Mouse (Mus musculus) hindbrain, embryonic 15.5 days (tissue): ENCODE measurements around the gene Evi5. TPM values are rescaled to one million over a fixed set of nuclear protein-coding genes. Genes with fewer than 3 reads are reported as not detected.

Source experiments
- ATAC-seq: fragments of 200-750 bp; cut with Nextera tagmentation; 2 replicates; pipeline ENCODE4 v1.8.0; 2017; ENCODE audit warnings: low read depth, moderate number of reproducible peaks, moderate TSS enrichment; ENCODE audit not compliant: low FRiP score
- H3K27ac ChIP-seq: fragments of 300-500 bp; sonication (generic); replicated peaks from 2 replicates; pipeline ENCODE4 v1.5.1; 2015; ENCODE audit warnings: mild to moderate bottlenecking, inconsistent platforms
- H3K27me3 ChIP-seq: fragments of 300-500 bp; sonication (generic); 2 replicates; pipeline ENCODE4 v1.6.1; 2015; ENCODE audit warnings: control low read depth, inconsistent platforms
- H3K36me3 ChIP-seq: fragments of 300-500 bp; sonication (generic); 2 replicates; pipeline ENCODE4 v1.6.1; 2015; ENCODE audit warnings: control low read depth, inconsistent platforms
- H3K4me1 ChIP-seq: fragments of 300-500 bp; sonication (generic); replicated peaks from 2 replicates; pipeline ENCODE4 v1.6.1; 2015; ENCODE audit warnings: control low read depth, inconsistent platforms
- H3K4me2 ChIP-seq: fragments of 300-500 bp; sonication (generic); 2 replicates; pipeline ENCODE4 v1.6.1; 2015; ENCODE audit warnings: moderate library complexity, mild to moderate bottlenecking, inconsistent platforms
- H3K4me3 ChIP-seq: fragments of 300-500 bp; sonication (generic); 2 replicates; pipeline ENCODE4 v1.5.1; 2015; ENCODE audit warnings: mild to moderate bottlenecking, inconsistent platforms
- H3K9ac ChIP-seq: fragments of 300-500 bp; sonication (generic); 2 replicates; pipeline ENCODE4 v1.6.1; 2015; ENCODE audit warnings: inconsistent platforms
- H3K9me3 ChIP-seq: fragments of 300-500 bp; sonication (generic); 2 replicates; pipeline ENCODE4 v1.6.1; 2016; ENCODE audit warnings: control low read depth, inconsistent platforms
- WGBS: fragments of 180-500 bp; shearing (Covaris S2); methylation state at CpG from one replicate; pipeline ENCODE4 v1.1.7; 2015; 5-methylcytosine and 5-hydroxymethylcytosine counted together
- polyA plus RNA-seq: library from polyadenylated mRNA; unstranded; fragments of >200 nt; fragmentation: Nextera tagmentation; extraction: Ambion mirVana; gene quantifications from 2 replicates; pipeline ENCODE4 v1.2.1, GENCODE M21; 2015

The Evi5 gene
- polyA plus RNA-seq, 1 experiment from 2014 or later = 54.8 TPM

DNA sequence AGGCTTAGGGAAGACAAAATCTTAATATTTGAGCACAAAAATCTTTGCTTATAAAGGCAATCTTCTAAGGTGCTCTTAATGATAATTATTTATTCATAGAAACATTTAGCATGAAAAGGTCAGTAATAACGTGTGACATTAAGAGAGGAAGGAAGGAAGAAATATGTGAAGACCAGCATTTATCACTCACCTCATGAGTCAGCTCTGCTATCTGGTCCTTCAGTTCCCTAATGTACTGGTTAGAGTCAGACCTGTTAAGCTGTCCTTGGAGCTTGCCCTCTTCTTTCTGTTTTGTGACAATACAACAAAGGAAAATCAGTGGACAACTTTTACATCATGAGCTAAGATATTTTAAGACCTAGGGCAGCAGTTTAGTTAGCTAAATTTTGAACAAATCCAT lies 110.4 kb downstream of the Evi5 start:
- Histone ChIP-seq H3K27me3 (no peaks in the 10 kb centered on the region), H3K27ac (no peak overlapping the region), H3K36me3 (no peaks in the 10 kb centered on the region; the same call in 1 of the 2 replicates), H3K4me2 (no peak overlapping the region), H3K4me1 (no peaks in the 10 kb centered on the region), H3K9ac (no peak overlapping the region), H3K4me3 (no peak overlapping the region), H3K9me3 (no peaks in the 10 kb centered on the region)
- no peak for ATAC-seq
- 88% methylated on average over 1 of the region's 1 CpGs for WGBS

DNA sequence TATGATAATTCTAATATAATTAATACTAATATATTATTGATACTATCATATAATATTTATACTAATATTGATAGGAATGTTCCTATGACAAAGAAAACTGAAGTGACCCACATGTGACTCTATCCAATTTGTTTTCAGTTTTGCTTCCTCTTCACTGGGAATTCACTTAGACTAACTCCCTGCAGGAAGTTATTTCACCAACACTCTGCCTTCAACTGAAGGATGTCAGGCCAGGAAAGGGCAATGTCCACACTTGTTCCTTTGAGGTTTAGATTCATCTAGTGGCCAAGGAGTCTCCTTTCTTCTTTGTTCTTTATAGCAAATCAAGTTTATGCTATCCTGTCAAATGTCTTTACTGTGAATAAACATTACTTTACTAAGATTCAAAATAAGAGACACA lies 111.2 kb downstream of the Evi5 start:
- Histone ChIP-seq H3K9me3 (no peaks in the 10 kb centered on the region), H3K4me1 (no peaks in the 10 kb centered on the region), H3K27ac (no peak overlapping the region), H3K27me3 (no peaks in the 10 kb centered on the region), H3K4me3 (no peak overlapping the region), H3K4me2 (no peak overlapping the region), H3K9ac (no peak overlapping the region), H3K36me3 (no peaks in the 10 kb centered on the region; the same call in 1 of the 2 replicates)
- no peak for ATAC-seq

DNA sequence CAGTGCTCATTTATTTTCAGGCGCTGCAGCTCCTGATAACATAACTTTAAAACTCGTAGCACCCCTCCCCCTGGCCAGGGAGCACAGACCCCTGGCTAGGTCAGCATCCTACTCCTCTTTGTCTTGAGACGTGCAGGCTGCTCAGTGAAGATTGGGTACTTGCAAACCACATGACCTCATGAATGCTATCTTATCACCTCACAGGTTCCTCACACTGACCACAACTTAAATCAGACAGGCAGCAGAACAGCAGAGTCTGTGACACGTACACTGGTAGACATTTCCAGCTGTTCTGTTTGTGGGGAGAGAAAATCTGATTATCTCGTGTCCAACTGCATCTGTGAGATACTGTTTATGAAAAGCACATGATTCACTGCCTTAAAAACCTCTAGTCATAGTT lies 115.8 kb downstream of the Evi5 start:
- H3K36me3 ChIP-seq = no peaks in the 10 kb centered on the region; the same call in 1 of the 2 replicates
- no peaks in the 10 kb centered on the region for H3K27me3 ChIP-seq
- no peak for ATAC-seq
- H3K4me1 ChIP-seq = no peaks in the 10 kb centered on the region
- no peak overlapping the region for H3K27ac ChIP-seq
- WGBS = 80% methylated on average over 5 of the region's 5 CpGs
- H3K9ac ChIP-seq = no peak overlapping the region
- H3K9me3 ChIP-seq = no peaks in the 10 kb centered on the region
- no peak overlapping the region for H3K4me3 ChIP-seq
- no peak overlapping the region for H3K4me2 ChIP-seq

DNA sequence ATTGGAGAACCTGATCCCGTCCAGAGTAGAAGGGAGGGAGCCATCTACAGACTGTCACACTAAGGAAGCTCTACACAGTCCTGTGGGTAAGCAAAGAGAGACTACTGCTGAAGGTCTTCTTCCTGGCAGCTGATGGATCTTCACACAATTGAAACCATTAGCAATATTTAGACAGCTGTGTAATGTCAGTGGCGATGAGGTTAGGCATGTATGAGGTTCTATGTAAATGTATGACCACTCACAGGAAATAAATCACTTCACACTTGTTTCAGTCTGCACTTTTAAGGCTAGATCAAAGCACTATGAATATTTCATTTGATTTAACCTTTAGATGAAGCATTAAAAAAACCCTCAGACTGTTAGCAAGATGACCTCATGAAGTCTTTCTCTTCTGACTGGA lies 118.8 kb downstream of the Evi5 start:
- H3K4me3 ChIP-seq = no peak overlapping the region
- H3K27me3 ChIP-seq = no peaks in the 10 kb centered on the region
- no peaks in the 10 kb centered on the region for H3K36me3 ChIP-seq
- H3K9ac ChIP-seq = no peak overlapping the region
- H3K9me3 ChIP-seq = no peaks in the 10 kb centered on the region
- no peak overlapping the region for H3K27ac ChIP-seq
- H3K4me2 ChIP-seq = no peak overlapping the region
- WGBS = 73% methylated on average over 2 of the region's 2 CpGs
- no peaks in the 10 kb centered on the region for H3K4me1 ChIP-seq
- ATAC-seq = no peak

GRCm38 (mm10) chr5:107754740-107755139 lies 120.2 kb downstream of the Evi5 start:
- H3K4me2 ChIP-seq = no peak overlapping the region
- H3K4me3 ChIP-seq = no peak overlapping the region
- no peaks in the 10 kb centered on the region for H3K4me1 ChIP-seq
- no peak for ATAC-seq
- H3K27me3 ChIP-seq = no peaks in the 10 kb centered on the region
- no peak overlapping the region for H3K9ac ChIP-seq
- H3K9me3 ChIP-seq = no peaks in the 10 kb centered on the region
- 93% methylated on average over 1 of the region's 1 CpGs for WGBS
- H3K36me3 ChIP-seq = no peaks in the 10 kb centered on the region
- no peak overlapping the region for H3K27ac ChIP-seq

DNA sequence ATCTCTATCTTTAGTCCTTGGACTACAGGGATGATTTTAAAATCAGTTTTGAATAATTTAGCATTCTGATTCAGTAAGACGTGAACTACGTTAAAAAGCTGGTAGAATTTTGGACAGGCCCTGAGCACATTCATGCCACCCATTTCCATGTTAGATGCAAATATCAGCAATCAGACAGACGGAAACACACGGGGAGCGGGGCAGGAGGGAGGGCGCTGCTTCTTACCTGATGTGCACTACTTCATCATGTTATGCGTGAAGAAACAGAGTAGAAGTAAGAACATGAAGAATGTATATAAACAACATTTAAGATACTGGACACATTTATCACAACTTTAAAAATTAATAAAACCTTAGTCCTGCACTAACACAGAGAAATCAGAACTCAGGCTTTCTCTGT lies 121.3 kb downstream of the Evi5 start:
- H3K4me2 ChIP-seq = no peak overlapping the region
- H3K9ac ChIP-seq = no peak overlapping the region
- no peak for ATAC-seq
- WGBS = 95% methylated on average over 7 of the region's 7 CpGs
- no peaks in the 10 kb centered on the region for H3K4me1 ChIP-seq
- H3K36me3 ChIP-seq = no peaks in the 10 kb centered on the region
- no peak overlapping the region for H3K4me3 ChIP-seq
- no peaks in the 10 kb centered on the region for H3K9me3 ChIP-seq
- no peaks in the 10 kb centered on the region for H3K27me3 ChIP-seq
- no peak overlapping the region for H3K27ac ChIP-seq

DNA sequence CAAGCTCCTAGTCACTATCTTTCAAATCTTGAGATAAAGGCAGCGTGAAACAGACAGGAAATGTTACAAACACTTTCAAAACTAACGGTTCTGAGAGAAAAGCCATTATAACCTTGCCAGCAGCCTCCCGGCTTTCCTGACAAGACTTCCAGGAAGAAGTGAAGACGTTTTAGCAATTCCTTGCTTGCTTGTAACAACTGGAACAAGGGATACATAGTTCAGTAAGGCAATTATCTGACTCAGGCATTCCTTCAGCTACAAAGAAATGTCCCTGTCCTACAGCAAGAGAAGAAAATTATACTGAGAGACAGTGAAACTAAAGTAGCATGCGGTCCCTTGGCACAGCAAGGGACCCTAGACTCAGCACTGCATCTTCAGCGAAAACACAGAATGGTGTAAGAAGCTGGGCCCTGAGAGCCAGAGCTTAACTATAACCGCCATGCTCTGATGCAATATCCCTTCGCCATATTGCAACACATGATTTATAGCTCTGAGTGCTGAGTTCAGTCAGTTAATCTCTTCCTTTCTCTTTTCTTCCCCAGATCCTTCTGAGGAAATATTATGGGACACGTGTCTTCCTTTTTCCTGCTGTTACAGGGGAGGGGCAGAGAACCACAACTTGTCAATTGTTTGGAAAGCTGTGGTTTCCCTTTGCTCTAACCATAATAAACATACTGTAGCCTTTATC lies 125.5 kb downstream of the Evi5 start:
- Histone ChIP-seq H3K27ac (no peak overlapping the region), H3K27me3 (no peaks in the 10 kb centered on the region), H3K4me1 (no peaks in the 10 kb centered on the region), H3K4me2 (no peak overlapping the region), H3K9me3 (no peaks in the 10 kb centered on the region), H3K9ac (no peak overlapping the region), H3K4me3 (no peak overlapping the region), H3K36me3 (no peaks in the 10 kb centered on the region)
- WGBS = 67% methylated on average over 9 of the region's 9 CpGs
- no peak for ATAC-seq

- Histone ChIP-seq H3K36me3 (no peaks in the 10 kb centered on the region), H3K4me1 (no peaks in the 10 kb centered on the region), H3K4me2 (no peak overlapping the region), H3K4me3 (no peak overlapping the region), H3K9me3 (no peaks in the 10 kb centered on the region), H3K27me3 (no peaks in the 10 kb centered on the region), H3K27ac (no peak overlapping the region), H3K9ac (no peak overlapping the region)
- 95% methylated on average over 5 of the region's 5 CpGs for WGBS
- no peak for ATAC-seq
Measured at GRCm38 (mm10) chr5:107739023-107739422, 135.9 kb downstream of the Evi5 start.

- H3K9ac ChIP-seq = no peak overlapping the region
- H3K36me3 ChIP-seq = no peaks in the 10 kb centered on the region
- no peaks in the 10 kb centered on the region for H3K27me3 ChIP-seq
- H3K4me1 ChIP-seq = no peaks in the 10 kb centered on the region
- no peak overlapping the region for H3K4me2 ChIP-seq
- WGBS = 93% methylated on average over 3 of the region's 3 CpGs
- no peak for ATAC-seq
- H3K4me3 ChIP-seq = no peak overlapping the region
- no peaks in the 10 kb centered on the region for H3K9me3 ChIP-seq
- no peak overlapping the region for H3K27ac ChIP-seq
Measured at GRCm38 (mm10) chr5:107738296-107738695, 136.6 kb downstream of the Evi5 start.

DNA sequence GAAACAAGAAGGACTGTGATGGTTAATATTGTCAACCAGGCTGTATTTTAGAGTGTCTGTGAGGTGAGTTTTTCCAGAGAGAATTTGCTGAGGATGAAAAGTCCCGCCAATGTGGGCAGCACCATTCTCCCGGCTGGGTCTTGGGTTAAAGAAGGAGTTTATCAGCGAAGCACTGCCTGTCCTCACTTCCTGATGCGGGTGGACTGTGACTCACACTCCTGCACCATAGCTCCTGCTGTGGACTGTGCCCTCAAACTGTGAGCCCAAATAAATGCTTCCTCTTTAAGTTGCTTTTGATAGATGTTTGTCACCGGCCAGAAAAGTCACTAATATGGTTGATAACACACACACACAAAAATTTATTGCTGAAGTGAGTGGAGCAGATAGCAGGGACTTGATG lies 138.7 kb downstream of the Evi5 start:
- peaks cover 3% of the 10 kb centered on the region; the same call in 1 of the 2 replicates for H3K27me3 ChIP-seq
- no peaks in the 10 kb centered on the region for H3K4me1 ChIP-seq
- H3K4me3 ChIP-seq = no peak overlapping the region
- no peaks in the 10 kb centered on the region for H3K36me3 ChIP-seq
- no peak for ATAC-seq
- H3K9ac ChIP-seq = no peak overlapping the region
- H3K9me3 ChIP-seq = no peaks in the 10 kb centered on the region
- no peak overlapping the region for H3K27ac ChIP-seq
- WGBS = 92% methylated on average over 5 of the region's 5 CpGs
- H3K4me2 ChIP-seq = no peak overlapping the region

DNA sequence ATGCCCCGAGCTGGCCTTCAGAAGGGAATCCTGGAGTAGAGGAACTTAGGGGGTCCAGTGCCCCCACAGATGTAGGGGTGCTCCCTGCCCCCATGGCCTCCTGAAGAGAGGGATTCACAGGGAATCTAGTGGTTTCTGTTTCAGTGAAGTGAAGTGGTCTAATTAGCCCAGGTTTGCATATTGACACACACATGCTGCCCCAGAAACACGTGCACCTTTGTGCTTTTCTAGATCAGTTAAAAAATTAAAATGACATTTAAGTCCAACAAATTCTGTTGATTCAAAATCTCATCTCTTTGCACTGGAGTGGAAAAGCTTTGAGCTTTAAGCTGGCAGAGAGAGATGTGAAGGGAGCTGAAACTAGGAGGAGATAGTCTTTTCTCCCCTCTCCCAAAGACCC lies 143.1 kb downstream of the Evi5 start:
- H3K9me3 ChIP-seq = no peaks in the 10 kb centered on the region
- no peak overlapping the region for H3K9ac ChIP-seq
- ATAC-seq = no peak
- 36% methylated on average over 2 of the region's 2 CpGs for WGBS
- H3K4me1 ChIP-seq = peaks cover 1% of the 10 kb centered on the region; the same call in 1 of the 2 replicates
- H3K27ac ChIP-seq = no peak overlapping the region
- peaks cover 37% of the 10 kb centered on the region for H3K27me3 ChIP-seq
- H3K4me2 ChIP-seq = no peak overlapping the region
- H3K36me3 ChIP-seq = no peaks in the 10 kb centered on the region
- H3K4me3 ChIP-seq = no peak overlapping the region

- peaks cover 42% of the 10 kb centered on the region for H3K27me3 ChIP-seq
- WGBS = 55% methylated on average over 3 of the region's 3 CpGs
- ATAC-seq = no peak
Measured at GRCm38 (mm10) chr5:107731408-107731807, 143.5 kb downstream of the Evi5 start.

DNA sequence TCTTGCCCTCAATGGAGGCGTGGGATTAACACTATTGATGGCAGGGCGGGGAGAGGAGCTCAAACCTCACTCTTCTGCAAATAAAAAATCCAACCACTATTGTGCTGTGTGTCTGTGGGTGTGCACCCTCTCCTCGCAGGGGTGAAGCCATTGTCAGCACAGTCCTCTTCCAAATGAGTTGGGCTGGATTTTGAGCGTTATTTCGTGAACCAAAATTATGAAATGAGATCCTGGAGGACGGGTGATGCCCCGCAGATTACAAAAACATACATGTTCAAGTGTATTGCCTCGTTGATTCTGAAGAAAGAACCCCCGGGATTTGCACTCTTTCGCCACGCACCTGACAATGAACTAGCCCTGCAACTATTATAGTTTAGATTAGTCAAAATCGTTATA lies 147.9 kb downstream of the Evi5 start:
- H3K9ac ChIP-seq = no peak overlapping the region
- H3K4me2 ChIP-seq = peak overlapping the region; percentile 48
- H3K9me3 ChIP-seq = no peaks in the 10 kb centered on the region
- no peak overlapping the region for H3K27ac ChIP-seq
- no peak for ATAC-seq
- H3K27me3 ChIP-seq = peaks cover 69% of the 10 kb centered on the region
- no peaks in the 10 kb centered on the region for H3K36me3 ChIP-seq
- peaks cover 39% of the 10 kb centered on the region for H3K4me1 ChIP-seq
- WGBS = 21% methylated on average over 12 of the region's 12 CpGs
- peak overlapping the region; percentile 17; the same call in 1 of the 2 replicates for H3K4me3 ChIP-seq

More at GRCm38 (mm10) chr5:107731408-107731807, 143.5 kb downstream of the Evi5 start:
- Histone ChIP-seq H3K4me3 (no peak overlapping the region), H3K9me3 (no peaks in the 10 kb centered on the region), H3K4me1 (peaks cover 5% of the 10 kb centered on the region), H3K36me3 (no peaks in the 10 kb centered on the region), H3K9ac (no peak overlapping the region), H3K27ac (no peak overlapping the region), H3K4me2 (no peak overlapping the region)
